Comparison of ENCODE assay signal across 15 mouse cellular contexts in the genomic region with DNA sequence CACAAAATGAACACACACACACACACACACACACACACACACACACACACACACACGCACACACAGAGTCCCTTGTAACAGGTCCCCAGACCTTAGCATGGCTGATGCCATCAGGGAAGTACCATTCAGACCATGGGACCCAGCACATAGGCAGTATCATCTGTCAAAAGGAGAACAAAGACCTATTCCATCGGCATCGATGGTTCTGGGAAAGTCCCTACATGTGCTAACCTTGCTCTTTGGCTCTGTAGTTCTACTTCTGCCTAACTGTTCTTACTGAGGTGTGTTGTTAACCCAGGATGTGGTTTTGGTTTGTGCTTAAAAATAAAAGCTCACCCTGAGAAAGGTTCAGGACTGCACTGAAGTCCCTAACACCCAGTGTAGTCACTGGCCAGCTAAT.
DNase-seq lines count a peak whose midpoint lies in the region; ATAC-seq lines count a peak whose summit lies in the region.
"Had no signal": no experiment of that assay in that cellular context is flagged by ENCODE, and none has a peak within 500 bp of the region (broad histone marks: within the 10 kb centered on the region; RNA-seq: fewer than 3 reads in every experiment).

No protein-coding gene starts in this region.

- peak; percentile 95 for ATAC-seq in CD4-positive, CD25-positive, alpha-beta regulatory T cell, adult 4 months
- ATAC-seq in megakaryocyte, adult 5-6 weeks (ENCODE audit: poor library complexity, severe bottlenecking) = peak; percentile 84
- ATAC-seq: hindbrain, postnatal 0 days; liver, embryonic 12.5 days; midbrain, embryonic 13.5 days had no signal

- DNase-seq in B cell, adult 2 months = peak; percentile 68 to 72
- DNase-seq in spleen, postnatal 36 days (ENCODE audit: low spot score in 2 of 2) = peak; percentile 80 to 84
- no peak for DNase-seq in layer of hippocampus, postnatal 25 days (ENCODE audit: extremely low spot score in 1 of 2, low spot score in 1 of 2)
- DNase-seq in layer of hippocampus, postnatal 14 days (ENCODE audit: low spot score in 2 of 2) = no peak
- DNase-seq in kidney, adult 9 months = no peak
- DNase-seq in kidney, postnatal 36 days = no peak
- DNase-seq: adrenal gland, adult 8-10 months; cerebellum, adult 18-20 months; gastrocnemius, postnatal 36 days; lung, postnatal 14 days had no signal

Comparison
In these comparisons a context has a peak if more than half of its experiments do, and no peak if none do; other contexts are left out.
1. DNase-seq: peak in B cell, adult 2 months (2 of 2) and spleen, postnatal 36 days (2 of 2); none in layer of hippocampus, postnatal 25 days (0 of 2), layer of hippocampus, postnatal 14 days (0 of 2), kidney, adult 9 months (single experiment) and kidney, postnatal 36 days (0 of 2).